Mouse (Mus musculus): ENCODE results near the gene Slco3a1.

DNA sequence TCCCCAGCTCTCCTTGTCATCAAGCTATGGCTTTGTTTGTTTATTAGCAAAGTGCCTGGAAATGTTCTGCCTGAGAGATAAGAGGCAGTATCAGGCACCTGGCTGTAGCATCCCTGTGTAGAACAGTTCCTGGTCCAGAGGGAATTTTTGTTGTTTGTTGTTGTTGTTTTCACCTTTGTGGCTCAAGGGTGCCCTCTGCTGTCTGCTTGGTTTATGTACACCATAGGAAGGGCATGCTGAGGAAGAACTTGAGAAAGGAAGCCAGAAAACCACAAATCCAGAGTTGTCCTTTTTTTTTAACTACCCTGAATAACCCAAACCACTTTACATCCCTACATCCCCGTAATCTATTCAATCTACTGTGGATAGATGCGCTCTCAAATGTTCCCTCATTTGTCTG lies 191.1 kb downstream of the Slco3a1 start:
- TF ChIP-seq CTCF (IDR thresholded peaks at IDR 0.05; ENCODE audit: borderline replicate concordance, insufficient read depth, low read length): no peak
- no peak for TF ChIP-seq POLR2A (IDR thresholded peaks at IDR 0.05; ENCODE audit: low read depth, low read length)
